Mouse (Mus musculus) urinary bladder, adult 2 months (tissue): Measurements from ENCODE around the gene Gm49027. TPM values are rescaled to one million over a fixed set of nuclear protein-coding genes. Genes with fewer than 3 reads are reported as not detected.

ENCODE experiments used
- DNase-seq: peaks from one replicate; pipeline ENCODE4 v3.0.0; 2022; ENCODE audit warnings: low spot score
- polyA plus RNA-seq: library from polyadenylated mRNA; depleted of rRNA; stranded (reverse); fragments of >200 nt; gene quantifications from 2 replicates; pipeline ENCODE4 v1.2.3, GENCODE M21; 2012; rRNA removed

Gene Gm49027
- polyA plus RNA-seq, 1 experiment, result 0.51 TPM

GRCm38 (mm10) chr5:123507936-123508723 is 17.2 kb downstream of the Gm49027 start:
- peak; percentile 43 for DNase-seq

GRCm38 (mm10) chr5:123501973-123502372 is 23.3 kb downstream of the Gm49027 start:
- DNase-seq, result no peak

- DNase-seq, result no peak
Observed at GRCm38 (mm10) chr5:123499717-123500116, 25.6 kb downstream of the Gm49027 start.

- DNase-seq, result no peak
Observed at GRCm38 (mm10) chr5:123489935-123490334, 35.4 kb downstream of the Gm49027 start.

GRCm38 (mm10) chr5:123489112-123489785 is 36.0 kb downstream of the Gm49027 start, which contains the start of the genes Lrrc43 and Il31:
Gene Lrrc43 (plus strand): TSS chr5:123489305.
Gene Il31 (minus strand): TSS chr5:123489489.
- DNase-seq, result no peak

GRCm38 (mm10) chr5:123487659-123488395 is 37.5 kb downstream of the Gm49027 start:
- no peak for DNase-seq

GRCm38 (mm10) chr5:123473817-123474216 is 51.5 kb downstream of the Gm49027 start:
- no peak for DNase-seq

- DNase-seq, result no peak
Observed at GRCm38 (mm10) chr5:123470784-123471400, 54.4 kb downstream of the Gm49027 start.

- DNase-seq, result no peak
Observed at GRCm38 (mm10) chr5:123464638-123465037, 60.6 kb downstream of the Gm49027 start.

Other genes starting within 250 kb of the Gm49027 start
- gene Bcl7a, start 181.7 kb downstream of the Gm49027 start, polyA plus RNA-seq, result 10.5 and 14.8 TPM in 2 replicates
- gene Mlxip, start 130.7 kb downstream of the Gm49027 start, polyA plus RNA-seq, result 27.6 and 28.0 TPM in 2 replicates
- not detected in 2 replicates for gene Lrrc43, start 36.2 kb downstream of the Gm49027 start, polyA plus RNA-seq
- not detected in 2 replicates for gene Il31, start 36.0 kb downstream of the Gm49027 start, polyA plus RNA-seq
- 0.13 and 0.15 TPM in 2 replicates for gene B3gnt4, start 15.0 kb downstream of the Gm49027 start, polyA plus RNA-seq
- gene Diablo, start 1.3 kb downstream of the Gm49027 start, polyA plus RNA-seq, result 71.7 and 83.8 TPM in 2 replicates
- 14.6 and 17.7 TPM in 2 replicates for gene Vps33a, start 47.5 kb upstream of the Gm49027 start, polyA plus RNA-seq
- gene Clip1, start 159.1 kb upstream of the Gm49027 start, polyA plus RNA-seq, result 50.5 and 57.5 TPM in 2 replicates
- gene Zcchc8, start 195.6 kb upstream of the Gm49027 start, polyA plus RNA-seq, result 45.2 and 46.8 TPM in 2 replicates
- 87.0 and 89.6 TPM in 2 replicates for gene Rsrc2, start 223.9 kb upstream of the Gm49027 start, polyA plus RNA-seq
- 0.99 and 1.6 TPM in 2 replicates for gene Kntc1, start 224.2 kb upstream of the Gm49027 start, polyA plus RNA-seq